Mouse (Mus musculus) heart, embryonic 13.5 days (tissue): ENCODE measurements around the gene Fam129b. TPM values are rescaled to one million over a fixed set of nuclear protein-coding genes. Genes with fewer than 3 reads are reported as not detected.

Experiments used
- ATAC-seq: fragments of 200-750 bp; cut with Nextera tagmentation; 2 replicates; pipeline ENCODE4 v1.8.0; 2017; ENCODE audit warnings: moderate TSS enrichment; ENCODE audit not compliant: insufficient number of reproducible peaks, low FRiP score, low TSS enrichment; ENCODE audit errors: extremely low read depth
- H3K27ac ChIP-seq: fragments of 300-500 bp; sonication (generic); replicated peaks from 2 replicates; pipeline ENCODE4 v1.5.1; 2015; ENCODE audit warnings: moderate library complexity, mild to moderate bottlenecking, inconsistent platforms
- H3K27me3 ChIP-seq: fragments of 300-500 bp; sonication (generic); replicated peaks from 2 replicates; pipeline ENCODE4 v1.6.1; 2015; ENCODE audit warnings: mild to moderate bottlenecking, inconsistent platforms
- H3K36me3 ChIP-seq: fragments of 300-500 bp; sonication (generic); 2 replicates; pipeline ENCODE4 v1.6.1; 2015; ENCODE audit warnings: mild to moderate bottlenecking, inconsistent platforms
- H3K4me1 ChIP-seq: fragments of 300-500 bp; sonication (generic); 2 replicates; pipeline ENCODE4 v1.6.1; 2015; ENCODE audit warnings: inconsistent platforms
- H3K4me2 ChIP-seq: fragments of 300-500 bp; sonication (generic); 2 replicates; pipeline ENCODE4 v1.6.1; 2015; ENCODE audit warnings: inconsistent platforms, mild to moderate bottlenecking, moderate library complexity
- H3K4me3 ChIP-seq: fragments of 300-500 bp; sonication (generic); 2 replicates; pipeline ENCODE4 v1.5.1; 2015; ENCODE audit warnings: moderate library complexity, mild to moderate bottlenecking, inconsistent platforms
- H3K9ac ChIP-seq: fragments of 300-500 bp; sonication (generic); 2 replicates; pipeline ENCODE4 v1.6.1; 2015; ENCODE audit warnings: inconsistent platforms, mild to moderate bottlenecking, moderate library complexity
- H3K9me3 ChIP-seq: fragments of 300-500 bp; sonication (generic); 2 replicates; pipeline ENCODE4 v1.6.1; 2016; ENCODE audit warnings: inconsistent platforms
- WGBS: fragments of 180-500 bp; shearing (Covaris S2); methylation state at CpG from one replicate; pipeline ENCODE4 v1.1.7; 2015; ENCODE audit warnings: mixed read lengths; 5-methylcytosine and 5-hydroxymethylcytosine counted together
- polyA plus RNA-seq: library from polyadenylated mRNA; unstranded; fragments of >200 nt; fragmentation: Nextera tagmentation; extraction: Ambion mirVana; gene quantifications from 2 replicates; pipeline ENCODE4 v1.2.1, GENCODE M21; 2015

The Fam129b gene
- polyA plus RNA-seq, 1 experiment from 2014 or later, result 46.4 TPM

DNA sequence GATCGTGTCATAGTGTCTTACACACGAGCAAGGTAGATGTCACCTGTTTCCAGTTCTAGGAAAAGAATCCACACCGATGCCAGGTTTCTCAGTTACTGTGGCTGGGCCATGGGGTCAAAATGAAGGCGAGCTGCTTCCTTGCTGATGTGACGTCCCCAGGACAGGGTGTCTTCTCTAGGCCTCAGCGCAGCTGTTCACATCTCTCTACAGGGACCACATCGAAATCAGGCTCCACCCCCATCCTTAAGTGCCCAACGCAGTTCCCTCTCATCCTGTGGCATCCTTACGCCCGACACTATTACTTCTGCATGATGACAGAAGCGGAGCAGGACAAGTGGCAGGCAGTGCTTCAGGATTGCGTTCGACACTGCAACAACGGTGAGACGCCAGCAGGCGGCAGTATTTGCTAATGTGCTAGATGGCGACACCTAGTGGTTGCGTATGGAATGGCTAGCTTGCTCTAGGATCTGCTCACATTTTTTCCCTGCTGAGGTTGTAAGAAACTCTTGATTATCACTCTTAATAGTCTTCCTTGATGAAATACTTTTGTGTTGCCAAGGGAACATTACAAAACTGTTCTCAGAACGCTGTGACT, 36.4 kb downstream of the Fam129b start:
- H3K36me3 ChIP-seq, result peaks cover 62% of the 10 kb centered on the region
- H3K27ac ChIP-seq, result 0 out of 2 replicates have a peak overlapping the region, but pooled peaks have one; percentile 17
- 27% methylated on average over 19 of the region's 19 CpGs for WGBS
- peaks cover 63% of the 10 kb centered on the region for H3K4me1 ChIP-seq
- H3K27me3 ChIP-seq, result no peaks in the 10 kb centered on the region
- H3K4me2 ChIP-seq, result no peak overlapping the region
- H3K4me3 ChIP-seq, result no peak overlapping the region
- no peak for ATAC-seq
- no peaks in the 10 kb centered on the region for H3K9me3 ChIP-seq
- no peak overlapping the region for H3K9ac ChIP-seq

DNA sequence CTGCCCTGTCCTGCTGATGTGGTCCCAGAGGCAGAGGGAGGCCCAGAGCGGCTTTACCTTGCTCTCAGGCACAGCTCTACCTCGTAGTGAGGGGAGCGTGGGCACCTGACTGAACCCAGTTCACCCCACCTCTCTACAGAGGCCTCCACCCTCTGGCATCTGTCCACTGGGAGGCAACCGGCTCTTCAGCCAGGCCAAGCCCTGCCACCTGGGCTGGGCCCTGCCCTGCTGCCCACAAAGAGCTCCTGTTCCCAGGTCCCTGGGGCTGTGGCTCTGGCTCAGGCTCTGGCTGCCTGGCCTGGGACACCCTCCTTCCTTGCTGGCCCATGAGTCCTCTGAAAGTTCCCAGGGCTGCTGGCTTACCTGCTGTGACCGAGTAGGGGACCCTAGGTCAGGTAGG, 38.4 kb downstream of the Fam129b start:
- Histone ChIP-seq H3K27me3 (no peaks in the 10 kb centered on the region), H3K36me3 (peaks cover 77% of the 10 kb centered on the region), H3K9me3 (no peaks in the 10 kb centered on the region), H3K4me3 (no peak overlapping the region), H3K9ac (peak overlapping the region; percentile 79), H3K4me2 (peak overlapping the region; percentile 24; the same call in 1 of the 2 replicates), H3K27ac (peak overlapping the region; percentile 94), H3K4me1 (peaks cover 42% of the 10 kb centered on the region)
- 63% methylated on average over 5 of the region's 5 CpGs for WGBS
- no peak for ATAC-seq

DNA sequence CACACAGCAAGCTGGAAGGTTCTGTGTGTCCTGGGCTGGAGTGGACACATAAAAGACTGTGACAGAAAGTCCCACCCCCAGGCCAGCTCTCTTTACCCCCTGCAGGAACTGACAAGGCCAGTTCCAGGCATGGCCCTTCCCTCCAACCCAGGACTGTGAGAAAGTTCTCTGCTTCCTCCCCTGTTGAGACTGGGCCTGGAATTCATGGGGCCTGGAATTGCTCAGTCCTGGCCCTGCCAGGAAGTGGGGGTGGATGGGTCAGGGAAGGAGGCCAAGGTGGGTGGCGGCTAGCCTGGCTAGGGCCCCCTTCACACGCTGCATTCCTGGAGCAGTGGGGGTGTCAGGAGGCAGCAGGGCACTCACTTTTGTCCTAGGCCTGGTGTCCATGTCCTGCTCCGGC, 39.0 kb downstream of the Fam129b start:
- Histone ChIP-seq H3K27ac (peak overlapping the region; percentile 94), H3K27me3 (no peaks in the 10 kb centered on the region), H3K4me3 (no peak overlapping the region), H3K36me3 (peaks cover 79% of the 10 kb centered on the region), H3K4me1 (peaks cover 41% of the 10 kb centered on the region), H3K9ac (peak overlapping the region; percentile 79), H3K9me3 (no peaks in the 10 kb centered on the region), H3K4me2 (peak overlapping the region; percentile 24; the same call in 1 of the 2 replicates)
- ATAC-seq, result peak; percentile 67; the same call in 1 of the 2 replicates
- 16% methylated on average over 3 of the region's 3 CpGs for WGBS

DNA sequence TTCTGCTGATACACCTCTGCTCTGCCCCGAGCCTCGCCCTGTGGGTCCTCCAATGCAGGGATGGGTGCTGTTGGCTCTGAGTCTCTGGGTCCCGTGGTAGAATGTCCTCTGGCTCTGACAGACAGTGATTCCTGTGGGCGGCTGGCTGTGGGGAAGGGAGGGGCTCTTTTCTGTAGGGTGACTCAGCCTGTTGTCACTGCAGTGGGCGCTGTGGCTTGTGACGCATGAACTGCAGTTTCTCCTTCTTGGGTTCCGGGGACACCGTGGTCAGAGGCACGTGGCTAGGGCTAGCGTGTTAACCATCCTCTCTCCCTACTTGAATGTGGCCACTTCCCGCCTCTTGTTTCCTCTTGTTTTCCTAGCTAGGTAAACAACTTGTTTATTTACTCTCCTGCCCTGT, 41.6 kb downstream of the Fam129b start:
- H3K36me3 ChIP-seq, result peaks cover 81% of the 10 kb centered on the region
- 75% methylated on average over 11 of the region's 11 CpGs for WGBS
- no peak overlapping the region for H3K27ac ChIP-seq
- H3K4me3 ChIP-seq, result no peak overlapping the region
- no peaks in the 10 kb centered on the region for H3K9me3 ChIP-seq
- no peaks in the 10 kb centered on the region for H3K27me3 ChIP-seq
- no peak for ATAC-seq
- 0 out of 2 replicates have a peak overlapping the region, but pooled peaks have one; percentile 0 for H3K9ac ChIP-seq
- H3K4me2 ChIP-seq, result no peak overlapping the region
- peaks cover 28% of the 10 kb centered on the region for H3K4me1 ChIP-seq

DNA sequence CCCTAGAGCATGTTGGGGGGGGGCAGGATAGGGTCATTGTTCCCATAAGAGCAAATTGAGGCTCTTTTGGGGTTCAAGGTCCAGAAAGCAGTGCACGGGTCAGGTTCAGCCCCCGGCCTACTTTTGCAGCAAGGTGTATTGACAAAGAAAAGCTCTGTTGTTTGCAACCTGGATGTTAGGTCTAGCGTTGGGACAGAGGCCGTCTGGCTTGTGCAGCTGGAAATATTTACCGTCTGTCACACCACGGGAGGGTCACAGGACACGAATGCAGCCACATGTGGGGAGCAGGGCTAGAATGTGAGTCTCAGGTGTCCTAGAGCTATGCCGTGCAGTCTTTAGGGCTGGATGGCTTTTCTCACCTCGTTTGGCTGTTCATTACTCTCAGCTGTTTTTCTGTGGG, 42.5 kb downstream of the Fam129b start:
- no peak for ATAC-seq
- H3K27me3 ChIP-seq, result no peaks in the 10 kb centered on the region
- no peak overlapping the region for H3K27ac ChIP-seq
- no peaks in the 10 kb centered on the region for H3K9me3 ChIP-seq
- peaks cover 22% of the 10 kb centered on the region for H3K4me1 ChIP-seq
- H3K4me3 ChIP-seq, result no peak overlapping the region
- no peak overlapping the region for H3K9ac ChIP-seq
- H3K36me3 ChIP-seq, result peaks cover 81% of the 10 kb centered on the region
- H3K4me2 ChIP-seq, result no peak overlapping the region
- WGBS, result 77% methylated on average over 9 of the region's 9 CpGs

DNA sequence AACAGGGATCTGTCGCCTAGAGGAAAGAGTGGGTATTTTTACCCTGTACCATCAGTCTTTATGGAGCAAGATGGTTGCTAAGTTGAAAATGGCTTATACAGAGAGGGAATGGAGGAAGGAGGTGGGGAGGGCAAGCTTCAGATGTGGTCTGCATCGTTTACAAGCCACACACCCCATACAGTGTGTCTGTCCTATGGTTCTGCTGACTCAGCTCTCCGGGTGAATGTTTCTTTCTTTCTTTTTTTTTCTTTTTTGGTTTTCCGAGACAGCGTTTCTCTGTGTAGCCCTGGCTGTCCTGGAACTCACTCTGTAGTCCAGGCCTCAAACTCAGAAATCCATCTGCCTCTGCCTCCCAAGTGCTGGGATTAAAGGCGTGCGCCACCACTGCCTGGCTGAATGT, 45.3 kb downstream of the Fam129b start:
- no peak overlapping the region for H3K4me3 ChIP-seq
- no peaks in the 10 kb centered on the region for H3K9me3 ChIP-seq
- ATAC-seq, result no peak
- 76% methylated on average over 7 of the region's 7 CpGs for WGBS
- peaks cover 98% of the 10 kb centered on the region for H3K36me3 ChIP-seq
- H3K27me3 ChIP-seq, result no peaks in the 10 kb centered on the region
- H3K9ac ChIP-seq, result no peak overlapping the region
- no peaks in the 10 kb centered on the region for H3K4me1 ChIP-seq
- no peak overlapping the region for H3K4me2 ChIP-seq
- H3K27ac ChIP-seq, result no peak overlapping the region

DNA sequence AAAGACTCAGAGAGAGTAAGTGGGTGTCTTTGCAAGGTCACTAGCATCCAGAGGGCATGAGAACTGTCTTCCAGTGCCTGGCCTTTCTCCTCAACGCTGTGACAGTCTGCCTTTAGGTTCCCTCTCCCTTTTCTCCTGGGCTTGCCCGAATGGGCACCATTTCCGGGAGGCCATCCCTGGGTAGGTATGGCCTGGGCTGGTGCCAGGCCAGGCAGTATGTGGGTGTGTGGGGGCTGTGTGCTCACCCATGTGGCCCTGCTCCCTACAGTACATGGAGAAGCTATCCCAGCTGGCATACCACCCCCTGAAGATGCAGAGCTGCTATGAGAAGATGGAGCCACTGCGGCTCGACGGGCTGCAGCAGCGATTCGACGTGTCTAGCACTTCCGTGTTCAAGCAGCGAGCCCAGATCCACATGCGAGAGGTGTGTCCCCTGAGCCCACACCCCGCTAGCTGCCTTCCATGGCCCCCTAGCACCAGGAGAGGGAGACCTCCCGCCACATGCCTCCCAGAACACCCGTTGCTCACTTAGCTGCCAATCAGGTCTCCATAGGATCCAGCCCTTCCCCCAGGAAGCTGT, 46.0 kb downstream of the Fam129b start:
- 82% methylated on average over 15 of the region's 15 CpGs for WGBS
- H3K36me3 ChIP-seq, result peaks cover 98% of the 10 kb centered on the region

DNA sequence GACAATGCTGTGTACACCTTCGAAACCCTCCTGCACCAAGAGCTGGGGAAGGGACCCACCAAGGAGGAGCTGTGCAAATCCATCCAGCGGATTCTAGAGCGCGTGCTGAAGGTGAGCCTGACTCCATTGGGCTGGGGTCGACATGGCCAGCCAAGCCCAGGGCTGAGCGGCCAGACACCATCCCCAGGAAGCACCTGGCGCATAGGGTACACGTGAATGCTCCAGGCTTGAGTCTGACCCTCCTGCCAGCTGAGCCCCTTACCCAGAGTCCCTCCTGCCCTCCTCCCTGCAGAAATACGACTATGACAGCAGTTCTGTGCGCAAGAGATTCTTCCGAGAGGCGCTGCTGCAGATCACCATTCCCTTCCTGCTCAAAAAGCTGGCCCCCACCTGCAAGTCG, 46.6 kb downstream of the Fam129b start:
- Histone ChIP-seq H3K4me1 (no peaks in the 10 kb centered on the region), H3K27me3 (no peaks in the 10 kb centered on the region), H3K9ac (no peak overlapping the region), H3K27ac (no peak overlapping the region), H3K4me2 (no peak overlapping the region), H3K36me3 (peaks cover 95% of the 10 kb centered on the region), H3K4me3 (no peak overlapping the region), H3K9me3 (no peaks in the 10 kb centered on the region)
- WGBS, result 86% methylated on average over 13 of the region's 13 CpGs
- ATAC-seq, result no peak

More for the DNA sequence above, 46.0 kb downstream of the Fam129b start:
- H3K4me1 ChIP-seq, result no peaks in the 10 kb centered on the region
- H3K9me3 ChIP-seq, result no peaks in the 10 kb centered on the region
- no peak overlapping the region for H3K27ac ChIP-seq
- H3K9ac ChIP-seq, result no peak overlapping the region
- no peak overlapping the region for H3K4me2 ChIP-seq
- H3K27me3 ChIP-seq, result no peaks in the 10 kb centered on the region
- no peak overlapping the region for H3K4me3 ChIP-seq
- no peak for ATAC-seq

DNA sequence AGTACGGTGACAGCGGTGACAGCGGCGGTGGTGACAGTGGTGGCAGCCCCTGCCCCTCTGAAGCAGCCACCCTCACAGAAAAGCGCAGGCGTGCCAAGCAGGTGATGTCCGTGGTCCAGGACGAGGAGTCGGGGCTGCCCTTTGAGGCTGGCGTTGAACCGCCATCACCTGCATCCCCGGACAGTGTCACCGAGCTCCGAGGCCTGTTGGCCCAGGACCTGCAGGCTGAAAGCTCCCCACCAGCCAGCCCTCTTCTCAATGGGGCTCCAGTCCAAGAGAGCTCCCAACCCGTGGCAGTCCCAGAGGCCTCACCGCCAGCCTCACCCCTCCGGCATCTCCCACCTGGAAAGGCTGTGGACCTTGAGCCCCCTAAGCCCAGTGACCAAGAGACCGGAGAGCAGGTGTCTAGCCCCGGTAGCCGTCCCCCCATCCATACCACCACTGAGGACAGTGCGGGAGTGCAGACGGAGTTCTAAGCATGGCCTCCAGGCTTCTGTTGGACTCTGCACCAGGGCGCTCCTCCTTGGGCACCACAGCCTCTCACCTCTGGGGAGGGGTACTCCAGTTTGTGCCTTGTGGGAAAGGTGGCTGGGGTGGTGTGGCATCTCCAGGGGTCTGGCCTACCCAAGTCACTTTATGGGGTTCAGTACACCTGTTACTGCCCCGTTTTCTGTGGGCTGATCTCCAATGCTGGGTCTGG, 47.8 kb downstream of the Fam129b start:
- 90% methylated on average over 24 of the region's 24 CpGs for WGBS
- Histone ChIP-seq H3K9me3 (no peaks in the 10 kb centered on the region), H3K4me1 (0 out of 2 replicates have a peak, but pooled peaks cover 4% of the 10 kb centered on the region), H3K36me3 (peaks cover 84% of the 10 kb centered on the region), H3K27me3 (no peaks in the 10 kb centered on the region), H3K9ac (no peak overlapping the region), H3K4me2 (no peak overlapping the region), H3K27ac (no peak overlapping the region), H3K4me3 (no peak overlapping the region)
- no peak for ATAC-seq

DNA sequence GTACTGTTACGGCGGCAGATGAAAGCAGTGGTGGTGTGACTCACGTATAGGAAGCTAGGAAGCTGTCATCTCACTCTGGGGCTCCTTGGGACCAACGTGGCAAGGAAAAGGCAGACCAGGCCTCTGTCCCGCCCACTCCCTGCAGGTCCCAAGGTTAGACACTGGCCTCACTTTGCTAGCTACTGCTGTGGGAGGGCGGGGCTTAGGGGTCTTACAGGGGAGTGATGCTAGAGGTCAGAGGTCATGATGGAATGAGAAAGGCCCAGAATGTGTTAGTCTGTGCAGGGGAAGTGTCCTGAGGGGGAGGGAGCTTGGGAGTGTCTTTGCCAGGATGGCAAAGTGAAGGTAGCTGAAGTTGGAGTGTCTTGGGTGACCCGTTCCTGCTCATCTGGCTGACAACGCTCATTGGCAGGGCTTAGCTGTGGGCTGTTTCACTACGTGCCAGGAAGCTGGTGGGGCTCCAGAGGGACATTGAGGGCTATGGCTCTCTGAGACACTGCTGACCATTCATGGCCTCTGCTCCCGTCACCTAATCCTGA, 48.5 kb downstream of the Fam129b start:
- Histone ChIP-seq H3K27me3 (no peaks in the 10 kb centered on the region), H3K9me3 (no peaks in the 10 kb centered on the region), H3K27ac (no peak overlapping the region), H3K36me3 (peaks cover 82% of the 10 kb centered on the region), H3K4me2 (no peak overlapping the region), H3K9ac (no peak overlapping the region), H3K4me1 (0 out of 2 replicates have a peak, but pooled peaks cover 4% of the 10 kb centered on the region), H3K4me3 (no peak overlapping the region)
- whole genome bisulfite sequencing, result 72% methylated on average over 10 of the region's 10 CpGs
- no peak for ATAC-seq

DNA sequence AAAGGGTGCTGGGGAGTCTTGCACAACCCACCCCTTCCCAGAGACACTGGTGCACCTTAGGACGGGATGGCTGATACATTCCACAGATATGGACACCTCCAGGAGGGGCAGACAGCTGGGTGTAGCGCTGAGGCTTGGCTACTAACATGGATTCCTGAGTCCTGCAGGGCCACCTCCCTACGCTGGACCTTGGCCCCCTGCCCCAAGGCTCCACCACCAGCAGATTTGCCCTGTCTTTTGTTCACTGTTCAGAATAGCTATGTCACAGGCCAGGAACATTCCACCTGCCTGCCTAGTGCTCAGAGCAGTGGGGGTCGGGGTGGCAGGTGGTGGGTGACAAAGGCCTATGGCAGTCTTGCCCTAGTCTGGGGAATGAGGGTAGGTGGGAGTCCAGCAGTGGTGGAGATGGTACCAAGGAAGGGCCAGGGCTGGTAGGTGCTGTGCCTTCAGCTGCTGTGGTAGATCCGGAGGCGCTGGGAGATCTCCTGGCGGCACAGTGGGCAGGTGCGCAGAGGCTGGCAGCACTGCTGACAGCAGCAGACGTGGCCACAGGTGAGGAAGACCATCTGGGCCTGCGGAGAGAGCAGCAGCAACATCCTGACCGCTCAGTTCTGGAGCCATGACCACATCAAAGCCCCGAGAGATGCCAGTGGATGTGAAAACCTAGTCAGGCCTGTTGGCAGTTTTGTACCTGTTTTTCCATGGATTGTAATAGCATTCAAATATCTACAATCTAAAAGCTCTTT, 50.6 kb downstream of the Fam129b start:
- no peak overlapping the region for H3K4me2 ChIP-seq
- H3K36me3 ChIP-seq, result peaks cover 81% of the 10 kb centered on the region
- H3K27ac ChIP-seq, result no peak overlapping the region
- no peaks in the 10 kb centered on the region for H3K27me3 ChIP-seq
- H3K4me1 ChIP-seq, result 0 out of 2 replicates have a peak, but pooled peaks cover 4% of the 10 kb centered on the region
- ATAC-seq, result no peak
- H3K4me3 ChIP-seq, result no peak overlapping the region
- 82% methylated on average over 12 of the region's 12 CpGs for WGBS
- no peaks in the 10 kb centered on the region for H3K9me3 ChIP-seq
- no peak overlapping the region for H3K9ac ChIP-seq
